Mouse (Mus musculus): ENCODE results near the gene Tmem219.

Gene Tmem219

DNA sequence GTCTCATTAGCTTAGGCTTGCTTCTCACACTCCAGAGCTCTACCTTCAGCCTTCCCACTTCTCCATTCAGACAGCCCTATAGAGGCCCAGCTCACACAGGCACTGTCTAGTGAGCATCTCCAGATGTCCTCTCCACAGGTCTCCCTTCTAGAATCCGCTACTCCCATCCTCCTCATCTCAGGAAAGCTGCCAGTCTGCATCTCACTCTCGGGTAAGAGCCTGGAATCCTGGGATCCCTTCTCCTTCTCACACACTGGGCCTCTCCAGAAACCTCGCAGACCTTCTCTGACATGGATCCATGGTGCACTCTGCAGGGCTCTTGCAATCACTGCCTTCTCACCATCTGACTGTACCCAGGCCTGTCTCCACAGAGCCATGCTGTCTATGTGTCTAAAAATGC, 67.1 kb downstream of the Tmem219 start:
- no peak for TF ChIP-seq GATA4 (IDR thresholded peaks at IDR 0.05; ENCODE audit: insufficient replicate concordance, low read length)

DNA sequence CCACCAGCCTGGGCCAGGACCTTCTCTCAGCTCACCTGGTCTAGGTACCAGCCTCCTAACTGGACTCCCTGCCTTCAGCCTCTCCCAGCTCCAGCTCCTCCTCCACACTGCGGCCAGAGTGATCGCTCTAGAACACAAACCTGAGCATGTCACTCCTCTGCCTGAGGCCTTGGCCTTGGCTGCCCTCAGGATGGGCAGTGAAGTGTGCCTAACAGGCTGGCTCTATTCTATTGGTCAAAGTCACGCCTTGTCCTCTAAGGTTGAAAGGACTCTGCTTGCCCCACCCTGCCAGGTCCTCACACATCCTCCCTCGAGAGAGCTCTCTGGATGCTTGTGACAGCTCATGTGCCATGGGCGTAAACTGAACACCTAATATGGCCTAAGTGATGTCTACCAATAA, 69.3 kb downstream of the Tmem219 start:
- no peak for TF ChIP-seq GATA4 (IDR thresholded peaks at IDR 0.05; ENCODE audit: insufficient replicate concordance, low read length)

DNA sequence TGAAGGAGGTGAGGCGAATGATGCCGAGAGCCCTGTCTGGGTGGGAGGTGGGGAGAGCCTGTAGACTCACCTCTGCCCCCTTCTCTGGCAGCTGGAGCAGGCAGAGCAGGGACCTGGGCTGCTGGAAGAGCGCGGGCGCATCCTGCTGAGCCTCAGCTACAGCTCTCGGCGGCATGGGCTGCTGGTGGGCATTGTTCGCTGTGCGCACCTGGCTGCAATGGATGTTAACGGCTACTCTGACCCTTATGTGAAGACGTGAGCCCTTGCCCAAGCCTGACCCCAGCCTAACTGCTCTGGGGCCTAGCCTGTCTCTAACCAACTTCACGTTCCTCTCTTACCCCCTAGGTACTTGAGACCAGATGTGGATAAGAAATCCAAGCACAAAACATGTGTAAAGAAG, 71.5 kb downstream of the Tmem219 start:
- TF ChIP-seq GATA4 (IDR thresholded peaks at IDR 0.05; ENCODE audit: insufficient replicate concordance, low read length), result no peak

DNA sequence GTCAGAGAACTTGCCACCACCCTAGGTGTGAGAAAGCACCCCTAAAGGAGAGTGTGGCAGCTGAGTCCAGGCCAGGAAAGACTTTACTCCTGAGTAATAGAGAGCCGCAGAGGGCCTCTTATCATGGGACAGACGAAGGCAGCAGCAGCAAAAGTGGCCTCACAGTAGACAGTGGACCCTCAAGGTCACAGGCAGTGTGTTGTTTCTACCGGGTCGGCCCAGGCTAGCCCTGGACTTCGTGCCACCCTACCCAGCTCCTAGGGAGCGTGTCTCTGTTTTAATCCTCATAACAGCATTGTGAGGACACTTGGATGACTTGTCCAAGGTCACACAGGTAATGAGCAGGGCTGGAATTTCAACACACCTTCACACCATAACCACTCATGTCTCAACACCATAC, 72.6 kb downstream of the Tmem219 start:
- no peak for TF ChIP-seq GATA4 (IDR thresholded peaks at IDR 0.05; ENCODE audit: insufficient replicate concordance, low read length)

DNA sequence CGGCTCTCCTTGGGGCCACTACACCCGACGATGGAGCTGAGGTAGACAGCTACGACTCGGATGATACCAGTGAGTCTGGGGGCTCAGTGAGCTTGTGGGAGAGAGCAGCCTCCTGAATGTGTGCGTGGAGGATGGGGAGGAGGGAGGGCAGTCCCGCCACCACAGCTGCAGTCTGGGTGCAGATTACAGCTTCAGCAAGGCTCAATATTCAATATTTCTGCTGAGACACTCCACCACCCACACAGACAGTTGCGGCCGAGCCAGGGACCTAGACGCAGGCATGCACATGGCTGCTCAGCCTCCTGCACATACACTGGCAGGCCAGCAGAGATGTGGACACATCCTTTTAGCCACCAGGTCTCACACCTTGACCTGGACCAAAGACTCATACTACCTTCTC, 73.9 kb downstream of the Tmem219 start:
- TF ChIP-seq GATA4 (IDR thresholded peaks at IDR 0.05; ENCODE audit: insufficient replicate concordance, low read length), result no peak

DNA sequence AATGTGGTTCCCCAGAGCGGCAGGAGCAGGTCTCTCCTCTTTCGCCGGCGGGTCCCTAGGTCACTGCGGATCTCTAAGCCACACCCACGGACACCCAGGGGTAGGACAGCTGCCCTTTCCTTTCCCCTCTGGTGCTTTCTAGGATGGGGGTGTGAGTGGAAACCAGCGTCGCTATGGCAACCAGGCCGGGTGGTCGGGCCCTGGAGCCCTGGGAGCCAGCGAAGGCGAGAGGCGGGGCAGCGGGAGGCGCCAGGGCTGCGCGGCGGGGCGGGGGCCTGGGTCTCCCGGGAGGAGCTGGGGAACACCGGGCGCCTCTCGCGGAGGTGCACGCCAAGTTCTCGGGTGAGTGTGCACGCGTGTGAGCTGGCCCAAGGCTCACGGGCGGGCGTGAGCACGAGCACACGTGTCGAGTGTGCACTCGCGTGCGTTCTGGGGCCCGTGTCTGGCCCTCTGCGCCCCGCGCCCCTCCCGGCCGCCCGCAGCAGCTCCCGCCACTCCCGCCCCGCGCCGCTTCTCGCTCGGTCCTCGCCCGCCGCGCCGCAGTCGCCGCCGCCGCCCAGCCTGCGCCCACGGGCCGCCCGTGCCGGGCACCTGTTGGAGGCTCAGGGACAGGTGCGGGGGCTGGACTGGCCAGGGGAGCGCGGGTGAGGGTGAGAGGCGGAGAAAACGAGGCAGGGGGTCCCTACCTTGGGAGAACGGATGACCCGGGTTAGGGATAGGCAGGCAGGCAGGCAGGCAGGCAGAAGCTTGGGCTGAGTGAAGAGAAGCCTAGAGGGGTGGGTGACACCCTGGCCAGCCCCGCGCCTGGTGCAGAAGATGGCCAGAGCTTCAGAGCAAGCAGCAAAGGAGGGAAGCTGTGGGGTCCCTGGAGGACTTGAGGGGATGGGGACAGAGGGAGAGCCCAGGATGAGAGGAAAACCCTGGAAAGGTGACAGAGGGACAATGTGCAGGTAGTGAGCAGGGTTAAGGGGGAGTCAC, 75.0 kb downstream of the Tmem219 start:
- no peak for TF ChIP-seq GATA4 (IDR thresholded peaks at IDR 0.05; ENCODE audit: insufficient replicate concordance, low read length)

DNA sequence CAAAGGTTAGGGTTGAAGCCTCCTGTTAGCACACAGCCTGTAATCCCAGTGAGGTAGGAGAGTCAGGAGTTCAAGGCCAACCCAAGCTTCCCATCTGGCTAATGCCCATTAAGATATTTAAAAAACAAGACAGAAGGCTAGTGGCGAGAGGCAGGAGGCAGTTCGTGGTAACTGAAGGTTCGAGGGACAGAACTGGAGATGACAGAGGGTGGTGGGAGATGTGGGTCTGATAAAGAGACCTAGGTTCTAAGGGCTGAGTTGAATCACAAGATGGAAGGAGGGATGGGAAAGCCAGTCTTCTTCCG, 75.6 kb downstream of the Tmem219 start, which contains the start of gene Doc2a:
Gene Doc2a, plus strand, starts transcription at position 301 of the 305 bp plus-strand sequence.
- TF ChIP-seq GATA4 (IDR thresholded peaks at IDR 0.05; ENCODE audit: insufficient replicate concordance, low read length), result no peak

DNA sequence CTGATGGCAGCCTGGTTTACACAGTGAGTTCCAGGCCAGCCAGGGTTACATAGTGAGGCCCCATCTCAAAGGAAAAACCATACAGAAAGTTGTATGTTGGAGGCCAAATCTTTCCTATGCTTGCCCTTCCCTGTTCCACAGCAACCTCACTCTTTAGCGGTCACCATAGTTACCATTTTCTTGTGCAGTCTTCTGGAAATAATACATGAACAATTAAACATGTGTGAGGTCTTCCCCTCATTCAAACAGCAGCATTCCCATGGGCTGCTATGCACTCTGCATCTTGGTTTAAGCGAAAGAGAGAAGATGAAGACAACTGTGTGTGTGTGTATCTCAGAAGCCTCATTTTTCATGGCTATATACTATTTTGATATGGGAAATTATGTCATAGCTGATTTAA, 77.2 kb downstream of the Tmem219 start:
- TF ChIP-seq GATA4 (IDR thresholded peaks at IDR 0.05; ENCODE audit: insufficient replicate concordance, low read length), result no peak

DNA sequence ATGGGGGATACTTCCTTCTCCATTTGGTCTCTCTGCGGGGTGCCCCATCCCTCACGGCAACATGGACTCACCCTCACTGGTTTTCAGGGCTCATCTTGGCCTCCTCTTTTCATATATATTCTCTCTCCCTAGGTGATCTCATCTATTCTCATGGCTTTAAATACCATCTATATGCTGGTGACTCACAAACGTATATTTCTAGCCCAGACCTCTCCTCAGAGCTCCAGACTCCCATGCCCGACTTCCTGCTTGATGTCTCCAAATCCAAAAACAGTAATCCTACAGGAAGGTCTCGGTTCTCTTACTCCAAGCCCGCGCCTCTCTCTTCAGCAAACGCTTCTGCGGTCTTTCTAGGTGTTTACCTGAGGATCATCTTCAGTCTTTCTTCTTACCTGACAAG, 79.4 kb downstream of the Tmem219 start:
- no peak for TF ChIP-seq GATA4 (IDR thresholded peaks at IDR 0.05; ENCODE audit: insufficient replicate concordance, low read length)
